Mouse (Mus musculus) ES-E14 (cell line): ENCODE measurements around the gene Steap4.

Experiments
- CHD2 ChIP-seq: IDR thresholded peaks from 2 replicates; pipeline ENCODE4 v1.6.1; 2014; ENCODE audit warnings: mild to moderate bottlenecking, low read depth, low read length, inconsistent platforms
- MAFK ChIP-seq: IDR thresholded peaks from 2 replicates; pipeline ENCODE4 v1.6.1; 2014; ENCODE audit warnings: mild to moderate bottlenecking, low read depth, low read length, inconsistent platforms; ENCODE audit not compliant: insufficient read depth
- ZC3H11A ChIP-seq: IDR thresholded peaks from 2 replicates; pipeline ENCODE4 v1.6.1; 2012; ENCODE audit warnings: low read depth, mild to moderate bottlenecking, inconsistent platforms, low read length, borderline replicate concordance
- ZNF384 ChIP-seq: IDR thresholded peaks from 2 replicates; pipeline ENCODE4 v1.6.1; 2012; ENCODE audit warnings: low read depth, low read length, inconsistent platforms

- TF ChIP-seq CHD2 (no peak), ZNF384 (no peak), MAFK (no peak), ZC3H11A (no peak)
Observed at GRCm38 (mm10) chr5:7997086-7997485, 36.8 kb downstream of the Steap4 start.
